Mouse (Mus musculus): ENCODE measurements around the gene Macf1. TPM values are rescaled to one million over a fixed set of nuclear protein-coding genes. Genes with fewer than 3 reads are reported as not detected.
A peak's percentile ranks its signal among the peaks of the same experiment; 100 is the strongest.
"Not testable (repeated sequence)": the region's sequence is repeated elsewhere in the genome, so short reads cannot be mapped to it uniquely, and the experiment has no call there.

Gene Macf1
- polyA plus RNA-seq, 1 experiment from 2014 or later = 35.3 TPM

DNA sequence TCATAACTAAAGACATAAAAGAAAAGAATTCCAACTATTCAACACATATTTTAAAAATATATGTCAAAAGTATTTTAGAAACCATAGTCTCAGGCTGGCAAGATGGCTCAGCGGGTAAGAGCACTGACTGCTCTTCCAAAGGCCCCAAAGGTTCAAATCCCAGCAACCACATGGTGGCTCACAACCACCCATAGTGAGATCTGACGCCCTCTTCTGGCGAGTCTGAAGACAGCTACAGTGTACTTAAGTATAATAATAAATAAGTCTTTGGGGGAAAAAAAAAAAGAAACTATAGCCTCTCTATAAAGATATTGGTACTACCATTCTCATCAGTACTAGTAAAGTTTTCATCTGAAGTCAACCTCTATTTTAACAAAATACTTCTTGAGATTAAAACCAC, 152.2 kb downstream of the Macf1 start:
- no peak overlapping the region for H3K27ac ChIP-seq (ENCODE audit: low read length)
- ATAC-seq (ENCODE audit: insufficient read depth, low FRiP score) = no peak

GRCm38 (mm10) chr4:123530976-123531375, 153.2 kb downstream of the Macf1 start:
- H3K36me3 ChIP-seq (ENCODE audit: control insufficient read depth, insufficient read depth, low read length) = no peaks in the 10 kb centered on the region
- no peak overlapping the region for H3K4me3 ChIP-seq (replicated peaks; ENCODE audit: low read length)
- no peak overlapping the region for H3K4me2 ChIP-seq (ENCODE audit: low read depth, low read length)
- no peak overlapping the region for H3K9ac ChIP-seq (ENCODE audit: low read length)
- H3K27me3 ChIP-seq (ENCODE audit: control insufficient read depth, insufficient read depth, low read length) = no peaks in the 10 kb centered on the region
- H3K9me3 ChIP-seq (replicated peaks; ENCODE audit: control insufficient read depth, low read length) = no peaks in the 10 kb centered on the region
- 85% methylated on average over 6 of the region's 6 CpGs for WGBS
- H3K27ac ChIP-seq (ENCODE audit: low read length) = no peak overlapping the region
- H3K4me1 ChIP-seq (ENCODE audit: control insufficient read depth, insufficient read depth, low read length) = peaks cover 18% of the 10 kb centered on the region
- no peak for ATAC-seq (ENCODE audit: insufficient read depth, low FRiP score)

More for the DNA sequence above, 152.2 kb downstream of the Macf1 start:
- Histone ChIP-seq H3K4me3 (replicated peaks; ENCODE audit: low read length) (no peak overlapping the region), H3K4me2 (ENCODE audit: low read depth, low read length) (no peak overlapping the region), H3K9me3 (replicated peaks; ENCODE audit: control insufficient read depth, low read length) (no peaks in the 10 kb centered on the region), H3K9ac (ENCODE audit: low read length) (no peak overlapping the region), H3K27me3 (ENCODE audit: control insufficient read depth, insufficient read depth, low read length) (no peaks in the 10 kb centered on the region), H3K36me3 (ENCODE audit: control insufficient read depth, insufficient read depth, low read length) (no peaks in the 10 kb centered on the region), H3K4me1 (ENCODE audit: control insufficient read depth, insufficient read depth, low read length) (peaks cover 11% of the 10 kb centered on the region)
- 32% methylated on average over 3 of the region's 3 CpGs for WGBS

- Histone ChIP-seq H3K4me3 (replicated peaks; ENCODE audit: low read length) (no peak overlapping the region), H3K9ac (ENCODE audit: low read length) (no peak overlapping the region), H3K27me3 (ENCODE audit: control insufficient read depth, insufficient read depth, low read length) (no peaks in the 10 kb centered on the region), H3K36me3 (ENCODE audit: control insufficient read depth, insufficient read depth, low read length) (no peaks in the 10 kb centered on the region), H3K27ac (ENCODE audit: low read length) (no peak overlapping the region), H3K4me1 (ENCODE audit: control insufficient read depth, insufficient read depth, low read length) (peaks cover 18% of the 10 kb centered on the region), H3K4me2 (ENCODE audit: low read depth, low read length) (no peak overlapping the region), H3K9me3 (replicated peaks; ENCODE audit: control insufficient read depth, low read length) (no peaks in the 10 kb centered on the region)
- ATAC-seq (ENCODE audit: insufficient read depth, low FRiP score) = no peak
- 57% methylated on average over 6 of the region's 6 CpGs for WGBS
Observed at GRCm38 (mm10) chr4:123529230-123529629, 154.9 kb downstream of the Macf1 start.

GRCm38 (mm10) chr4:123527607-123528010, 156.6 kb downstream of the Macf1 start:
- peaks cover 18% of the 10 kb centered on the region for H3K4me1 ChIP-seq (ENCODE audit: control insufficient read depth, insufficient read depth, low read length)
- peak overlapping the region; percentile 51 for H3K4me2 ChIP-seq (ENCODE audit: low read depth, low read length)
- H3K36me3 ChIP-seq (ENCODE audit: control insufficient read depth, insufficient read depth, low read length) = no peaks in the 10 kb centered on the region
- peak overlapping the region; percentile 43 for H3K27ac ChIP-seq (ENCODE audit: low read length)
- peak overlapping the region; percentile 39 for H3K4me3 ChIP-seq (replicated peaks; ENCODE audit: low read length)
- peak overlapping the region; percentile 65 for H3K9ac ChIP-seq (ENCODE audit: low read length)
- H3K9me3 ChIP-seq (replicated peaks; ENCODE audit: control insufficient read depth, low read length) = no peaks in the 10 kb centered on the region
- 12% methylated on average over 8 of the region's 8 CpGs for WGBS
- no peaks in the 10 kb centered on the region for H3K27me3 ChIP-seq (ENCODE audit: control insufficient read depth, insufficient read depth, low read length)
- peak; percentile 64; the same call in 1 of the 2 replicates for ATAC-seq (ENCODE audit: insufficient read depth, low FRiP score)

DNA sequence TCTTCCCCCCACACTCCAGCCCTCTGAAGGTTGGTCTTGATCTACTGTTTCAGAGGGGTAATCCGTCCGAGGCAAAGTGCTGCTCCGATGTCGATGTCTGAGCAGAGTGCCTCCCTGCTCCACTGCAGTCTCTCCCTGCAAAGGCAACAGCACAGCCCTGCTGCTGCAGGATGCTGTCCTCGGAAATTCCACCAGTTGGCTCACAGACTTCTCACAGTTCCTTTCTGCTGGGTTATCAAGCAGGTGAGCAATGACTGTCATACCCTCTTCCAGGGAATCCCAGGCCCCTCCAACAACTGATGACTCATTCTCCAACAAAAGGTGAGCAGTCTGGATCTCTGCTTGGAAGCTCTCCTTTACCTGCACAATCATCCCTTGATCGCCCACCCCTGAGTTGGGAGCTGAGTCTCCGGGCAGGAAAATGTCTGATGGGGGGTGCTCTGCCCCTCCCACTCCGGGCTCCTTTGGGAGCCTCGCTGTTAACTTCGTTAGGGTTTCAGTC, 157.3 kb downstream of the Macf1 start:
- 29% methylated on average over 10 of the region's 10 CpGs for WGBS
- peak overlapping the region; percentile 39 for H3K4me3 ChIP-seq (replicated peaks; ENCODE audit: low read length)
- H3K27ac ChIP-seq (ENCODE audit: low read length) = peak overlapping the region; percentile 43
- H3K4me2 ChIP-seq (ENCODE audit: low read depth, low read length) = peak overlapping the region; percentile 51
- ATAC-seq (ENCODE audit: insufficient read depth, low FRiP score) = 0 out of 2 replicates have a peak, but pooled peaks have one; percentile 27
- no peaks in the 10 kb centered on the region for H3K9me3 ChIP-seq (replicated peaks; ENCODE audit: control insufficient read depth, low read length)
- H3K9ac ChIP-seq (ENCODE audit: low read length) = peak overlapping the region; percentile 65
- H3K27me3 ChIP-seq (ENCODE audit: control insufficient read depth, insufficient read depth, low read length) = no peaks in the 10 kb centered on the region
- H3K4me1 ChIP-seq (ENCODE audit: control insufficient read depth, insufficient read depth, low read length) = peaks cover 18% of the 10 kb centered on the region
- H3K36me3 ChIP-seq (ENCODE audit: control insufficient read depth, insufficient read depth, low read length) = no peaks in the 10 kb centered on the region

DNA sequence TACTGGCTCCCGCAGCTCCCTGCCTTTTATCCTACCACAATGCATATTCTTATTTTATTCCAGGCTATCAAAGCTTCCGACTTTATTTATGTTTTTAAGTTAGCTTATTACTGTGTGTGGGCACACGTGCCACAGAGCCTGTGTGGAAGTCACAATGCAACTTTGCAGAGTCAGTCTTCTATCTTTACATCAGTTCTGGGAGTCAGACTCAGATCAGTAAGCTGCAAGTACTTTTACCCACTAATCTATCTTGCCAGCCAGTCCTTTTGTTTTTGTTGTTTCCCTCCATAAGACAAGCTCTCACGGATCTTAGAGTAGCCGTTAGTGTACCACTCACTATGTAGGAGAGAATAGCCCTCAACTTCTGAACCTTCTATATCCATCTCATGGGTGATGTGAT, 159.4 kb downstream of the Macf1 start:
- no peak overlapping the region for H3K4me3 ChIP-seq (replicated peaks; ENCODE audit: low read length)
- H3K27ac ChIP-seq (ENCODE audit: low read length) = no peak overlapping the region
- no peaks in the 10 kb centered on the region for H3K9me3 ChIP-seq (replicated peaks; ENCODE audit: control insufficient read depth, low read length)
- H3K27me3 ChIP-seq (ENCODE audit: control insufficient read depth, insufficient read depth, low read length) = no peaks in the 10 kb centered on the region
- no peak overlapping the region for H3K9ac ChIP-seq (ENCODE audit: low read length)
- H3K4me1 ChIP-seq (ENCODE audit: control insufficient read depth, insufficient read depth, low read length) = peaks cover 18% of the 10 kb centered on the region
- no peak overlapping the region for H3K4me2 ChIP-seq (ENCODE audit: low read depth, low read length)
- no peaks in the 10 kb centered on the region for H3K36me3 ChIP-seq (ENCODE audit: control insufficient read depth, insufficient read depth, low read length)
- ATAC-seq (ENCODE audit: insufficient read depth, low FRiP score) = no peak
- 84% methylated on average over 5 of the region's 5 CpGs for WGBS

- not testable (repeated sequence) for H3K27me3 ChIP-seq (ENCODE audit: control insufficient read depth, insufficient read depth, low read length); H3K4me2 ChIP-seq (ENCODE audit: low read depth, low read length); ATAC-seq (ENCODE audit: insufficient read depth, low FRiP score); H3K9ac ChIP-seq (ENCODE audit: low read length); H3K9me3 ChIP-seq (replicated peaks; ENCODE audit: control insufficient read depth, low read length); H3K4me1 ChIP-seq (ENCODE audit: control insufficient read depth, insufficient read depth, low read length); H3K27ac ChIP-seq (ENCODE audit: low read length); H3K4me3 ChIP-seq (replicated peaks; ENCODE audit: low read length); H3K36me3 ChIP-seq (ENCODE audit: control insufficient read depth, insufficient read depth, low read length)
- 91% methylated on average over 5 of the region's 5 CpGs for WGBS
Observed at GRCm38 (mm10) chr4:123520123-123520522, 164.0 kb downstream of the Macf1 start.

DNA sequence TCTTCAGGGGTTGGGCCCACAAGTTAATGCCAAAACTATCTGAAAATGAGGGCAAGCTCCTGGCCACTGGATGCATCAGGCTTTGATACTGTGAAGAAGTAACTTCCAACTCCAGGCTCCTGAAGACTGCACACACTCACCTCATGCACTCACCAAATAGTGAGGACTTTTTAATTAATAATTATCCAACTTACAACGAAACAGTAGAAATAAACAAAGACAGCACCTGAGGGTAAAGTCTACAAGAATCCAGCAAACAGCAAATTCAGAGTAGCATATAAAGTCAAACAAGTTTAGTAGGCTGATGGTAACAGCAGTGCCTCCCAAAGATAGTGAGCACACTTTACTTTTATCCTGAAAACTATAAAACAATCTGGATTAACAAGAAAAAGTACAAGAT, 168.5 kb downstream of the Macf1 start:
- Histone ChIP-seq H3K9ac (ENCODE audit: low read length) (no peak overlapping the region), H3K9me3 (replicated peaks; ENCODE audit: control insufficient read depth, low read length) (no peaks in the 10 kb centered on the region), H3K4me1 (ENCODE audit: control insufficient read depth, insufficient read depth, low read length) (no peaks in the 10 kb centered on the region), H3K36me3 (ENCODE audit: control insufficient read depth, insufficient read depth, low read length) (0 out of 2 replicates have a peak, but pooled peaks cover 3% of the 10 kb centered on the region), H3K27me3 (ENCODE audit: control insufficient read depth, insufficient read depth, low read length) (no peaks in the 10 kb centered on the region), H3K4me3 (replicated peaks; ENCODE audit: low read length) (no peak overlapping the region), H3K4me2 (ENCODE audit: low read depth, low read length) (no peak overlapping the region), H3K27ac (ENCODE audit: low read length) (no peak overlapping the region)
- ATAC-seq (ENCODE audit: insufficient read depth, low FRiP score) = no peak
- WGBS = 39% methylated on average over 1 of the region's 1 CpGs

DNA sequence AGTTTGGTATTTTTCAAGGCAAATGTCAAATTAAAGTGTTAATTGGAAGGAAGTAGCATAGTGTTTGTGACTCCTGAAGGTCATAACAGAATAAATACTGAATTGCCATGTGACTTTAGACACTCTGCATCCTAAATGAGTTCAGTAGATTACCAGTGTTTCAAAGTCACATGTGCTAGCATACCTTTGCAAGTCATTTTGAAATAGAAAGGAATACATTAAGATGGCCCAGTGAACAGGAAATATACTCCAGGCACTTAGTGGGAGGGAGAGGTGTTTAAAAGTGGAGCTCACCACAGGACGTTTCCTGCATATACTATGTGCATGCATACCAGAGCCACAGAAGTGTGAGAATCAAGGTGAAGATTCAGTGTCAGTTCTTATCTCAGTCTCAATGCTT, 174.0 kb downstream of the Macf1 start:
- ATAC-seq (ENCODE audit: insufficient read depth, low FRiP score) = no peak
- 44% methylated on average over 1 of the region's 1 CpGs for WGBS
- H3K36me3 ChIP-seq (ENCODE audit: control insufficient read depth, insufficient read depth, low read length) = peaks cover 11% of the 10 kb centered on the region

More for the DNA sequence above, 174.0 kb downstream of the Macf1 start:
- no peak overlapping the region for H3K27ac ChIP-seq (ENCODE audit: low read length)
- H3K4me3 ChIP-seq (replicated peaks; ENCODE audit: low read length) = no peak overlapping the region
- no peak overlapping the region for H3K4me2 ChIP-seq (ENCODE audit: low read depth, low read length)
- H3K9me3 ChIP-seq (replicated peaks; ENCODE audit: control insufficient read depth, low read length) = no peaks in the 10 kb centered on the region
- H3K27me3 ChIP-seq (ENCODE audit: control insufficient read depth, insufficient read depth, low read length) = no peaks in the 10 kb centered on the region
- H3K9ac ChIP-seq (ENCODE audit: low read length) = no peak overlapping the region
- no peaks in the 10 kb centered on the region for H3K4me1 ChIP-seq (ENCODE audit: control insufficient read depth, insufficient read depth, low read length)
